Mouse (Mus musculus) embryonic fibroblast, embryonic 13.5 days (primary cell): ENCODE results near the gene Gm20431. TPM values are rescaled to one million over a fixed set of nuclear protein-coding genes. Genes with fewer than 3 reads are reported as not detected.

ENCODE experiments used
- H3K27ac ChIP-seq: 2 replicates; pipeline ENCODE4 v1.5.1; 2012; ENCODE audit warnings: low read length, control low read depth, inconsistent platforms; ENCODE audit not compliant: insufficient read depth
- H3K4me1 ChIP-seq: 2 replicates; pipeline ENCODE4 v1.6.1; 2011; ENCODE audit warnings: low read length; ENCODE audit not compliant: control insufficient read depth, insufficient read depth
- H3K4me3 ChIP-seq: 2 replicates; pipeline ENCODE4 v1.5.1; 2011; ENCODE audit warnings: mild to moderate bottlenecking, control low read depth, low read length; ENCODE audit not compliant: insufficient read depth
- CTCF ChIP-seq: IDR thresholded peaks from 2 replicates; pipeline ENCODE4 v1.5.1; 2011; ENCODE audit warnings: mild to moderate bottlenecking, control low read depth, low read length, moderate library complexity, borderline replicate concordance; ENCODE audit not compliant: insufficient read depth
- POLR2A ChIP-seq: IDR thresholded peaks from 2 replicates; pipeline ENCODE4 v1.6.1; 2011; ENCODE audit warnings: low read depth, mild to moderate bottlenecking, control low read depth, low read length, moderate library complexity
- polyA plus RNA-seq: library from polyadenylated mRNA; stranded (reverse); fragments of >200 nt; gene quantifications from 2 replicates; pipeline ENCODE4 v1.2.4, GENCODE M21; 2011; ENCODE audit warnings: low read depth; ENCODE audit not compliant: missing spikeins, insufficient read length

The Gm20431 gene
- polyA plus RNA-seq, 1 experiment = 17.3 TPM

- Histone ChIP-seq H3K27ac (peak overlapping the region; percentile 97), H3K4me1 (peaks cover 16% of the 10 kb centered on the region; the same call in 1 of the 2 replicates), H3K4me3 (no peak overlapping the region)
- no peak for TF ChIP-seq POLR2A
- TF ChIP-seq CTCF = no peak
Measured at GRCm38 (mm10) chr2:167565312-167565656, 96.0 kb downstream of the Gm20431 start.

GRCm38 (mm10) chr2:167564551-167565311, 96.6 kb downstream of the Gm20431 start:
- Histone ChIP-seq H3K4me1 (peaks cover 14% of the 10 kb centered on the region; the same call in 1 of the 2 replicates), H3K4me3 (no peak overlapping the region), H3K27ac (peak overlapping the region; percentile 57)
- TF ChIP-seq CTCF (no peak), POLR2A (no peak)

GRCm38 (mm10) chr2:167563703-167564102, 97.6 kb downstream of the Gm20431 start:
- H3K27ac ChIP-seq = peak overlapping the region; percentile 57
- H3K4me3 ChIP-seq = no peak overlapping the region
- H3K4me1 ChIP-seq = peaks cover 14% of the 10 kb centered on the region; the same call in 1 of the 2 replicates
- no peak for TF ChIP-seq CTCF
- TF ChIP-seq POLR2A = no peak

- H3K4me3 ChIP-seq = no peak overlapping the region
Measured at GRCm38 (mm10) chr2:167563035-167563434, 98.3 kb downstream of the Gm20431 start.

GRCm38 (mm10) chr2:167562101-167562500, 99.2 kb downstream of the Gm20431 start:
- Histone ChIP-seq H3K4me3 (no peak overlapping the region), H3K4me1 (peaks cover 14% of the 10 kb centered on the region; the same call in 1 of the 2 replicates), H3K27ac (0 out of 2 replicates have a peak overlapping the region, but pooled peaks have one; percentile 15)
- TF ChIP-seq CTCF (no peak), POLR2A (no peak)

More at GRCm38 (mm10) chr2:167563035-167563434, 98.3 kb downstream of the Gm20431 start:
- Histone ChIP-seq H3K4me1 (peaks cover 14% of the 10 kb centered on the region; the same call in 1 of the 2 replicates), H3K27ac (peak overlapping the region; percentile 3; the same call in 1 of the 2 replicates)
- TF ChIP-seq CTCF (no peak), POLR2A (no peak)

- Histone ChIP-seq H3K27ac (no peak overlapping the region), H3K4me1 (peaks cover 11% of the 10 kb centered on the region; the same call in 1 of the 2 replicates), H3K4me3 (no peak overlapping the region)
- TF ChIP-seq CTCF (no peak), POLR2A (no peak)
Measured at GRCm38 (mm10) chr2:167559413-167559812, 101.9 kb downstream of the Gm20431 start.

Other genes with a start within 250 kb of the Gm20431 start
- gene Slc9a8, start 239.8 kb downstream of the Gm20431 start, polyA plus RNA-seq = 32.3 and 38.0 TPM in 2 replicates
- 39.2 and 44.9 TPM in 2 replicates for gene Rnf114, start 168.9 kb downstream of the Gm20431 start, polyA plus RNA-seq
- 14.7 and 17.5 TPM in 2 replicates for gene Spata2, start 168.6 kb downstream of the Gm20431 start, polyA plus RNA-seq
- 73.0 and 82.3 TPM in 2 replicates for gene Snai1, start 123.3 kb downstream of the Gm20431 start, polyA plus RNA-seq
- gene Ube2v1, start 29.4 kb downstream of the Gm20431 start, polyA plus RNA-seq = 227 and 265 TPM in 2 replicates
- gene Cebpb, start 27.4 kb upstream of the Gm20431 start, polyA plus RNA-seq = 43.4 and 44.0 TPM in 2 replicates
- gene Tmem189, start 28.3 kb upstream of the Gm20431 start, polyA plus RNA-seq = 31.3 and 37.9 TPM in 2 replicates